Mouse (Mus musculus) splenic B cell, adult 2 months (primary cell): ENCODE data around the gene Itga8.

Experiments
- DNase-seq: peaks from one replicate; pipeline ENCODE4 v3.0.0-alpha.2; 2011; ENCODE audit warnings: low read depth, low spot score
- H3K27me3 ChIP-seq: 2 replicates; pipeline ENCODE4 v1.6.1; 2012; ENCODE audit warnings: mild to moderate bottlenecking, low read length, moderate library complexity, mixed read lengths; ENCODE audit not compliant: control insufficient read depth, poor library complexity, insufficient read depth, severe bottlenecking
- H3K36me3 ChIP-seq: 2 replicates; pipeline ENCODE4 v1.6.1; 2012; ENCODE audit warnings: mild to moderate bottlenecking, low read length, moderate library complexity, mixed read lengths; ENCODE audit not compliant: control insufficient read depth, poor library complexity, insufficient read depth, severe bottlenecking

The Itga8 gene

DNA sequence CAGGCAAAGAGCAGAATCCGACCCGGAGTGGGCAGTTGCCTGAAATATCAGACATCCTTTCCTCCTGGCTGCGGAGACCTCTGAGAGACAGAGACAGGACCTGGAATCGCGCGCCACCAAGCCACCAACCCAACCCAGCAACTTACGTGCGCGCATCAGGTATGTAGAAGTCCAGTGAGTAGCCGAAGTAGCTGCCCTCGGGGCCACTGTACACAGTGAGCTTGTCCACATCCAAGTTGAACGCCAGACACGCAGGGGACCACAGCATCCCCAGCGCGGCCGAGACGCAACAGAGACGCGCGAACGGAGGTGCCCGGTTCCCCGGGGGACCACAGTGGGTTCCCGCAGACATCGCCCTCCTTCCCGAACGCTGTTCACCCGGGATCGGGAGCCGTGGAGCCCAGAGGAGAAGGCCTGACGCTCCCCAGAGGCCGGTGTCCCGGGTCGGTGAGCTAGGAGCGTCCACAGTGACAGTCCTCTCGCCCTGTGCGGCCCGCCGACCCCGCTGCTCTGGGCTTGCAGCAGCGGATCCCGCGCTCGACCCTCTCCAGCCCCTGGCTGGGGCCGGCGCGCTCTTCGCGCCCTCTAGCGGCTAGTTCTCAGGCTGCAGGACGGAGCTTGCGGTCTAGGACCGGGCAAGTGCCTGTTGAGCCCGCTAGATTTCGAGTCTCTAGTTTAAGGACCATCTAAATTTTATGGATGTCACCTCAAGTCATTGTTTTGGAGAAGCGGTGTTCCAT lies at the start of gene Itga8:
Gene Itga8 (minus strand): TSS at position 492 of the 740 bp plus-strand sequence.
- H3K27me3 ChIP-seq, result no peaks in the 10 kb centered on the region
- no peaks in the 10 kb centered on the region for H3K36me3 ChIP-seq
- peak; percentile 71 for DNase-seq

DNA sequence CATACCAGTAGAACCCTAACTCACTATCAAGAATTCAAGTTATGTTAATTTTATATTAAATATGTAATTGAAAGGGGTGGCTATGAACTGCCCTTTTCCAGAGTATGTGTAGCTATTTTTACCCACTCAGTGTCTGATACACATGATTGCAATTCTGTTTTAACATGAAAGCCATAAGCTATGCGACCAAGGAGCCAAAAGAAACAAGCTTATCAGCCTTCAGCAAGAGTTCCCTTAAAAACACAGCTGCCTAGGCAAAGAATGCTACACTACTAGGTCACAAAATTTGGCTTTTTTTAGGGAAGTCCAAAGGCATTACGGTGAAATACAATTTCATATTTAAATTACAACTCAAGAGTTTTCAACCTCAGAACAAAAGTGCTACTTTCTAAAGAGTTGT lies 47.2 kb upstream of the Itga8 start:
- Histone ChIP-seq H3K36me3 (no peaks in the 10 kb centered on the region), H3K27me3 (no peaks in the 10 kb centered on the region)
- DNase-seq, result no peak

- Histone ChIP-seq H3K36me3 (no peaks in the 10 kb centered on the region), H3K27me3 (no peaks in the 10 kb centered on the region)
- DNase-seq, result no peak
Measured at GRCm38 (mm10) chr2:12331962-12332361, 30.2 kb upstream of the Itga8 start.

- DNase-seq, result no peak
- H3K27me3 ChIP-seq, result no peaks in the 10 kb centered on the region
- H3K36me3 ChIP-seq, result no peaks in the 10 kb centered on the region
Measured at GRCm38 (mm10) chr2:12329620-12330019, 27.9 kb upstream of the Itga8 start.

- no peaks in the 10 kb centered on the region for H3K36me3 ChIP-seq
- no peak for DNase-seq
- no peaks in the 10 kb centered on the region for H3K27me3 ChIP-seq
Measured at GRCm38 (mm10) chr2:12329068-12329407, 27.3 kb upstream of the Itga8 start.

DNA sequence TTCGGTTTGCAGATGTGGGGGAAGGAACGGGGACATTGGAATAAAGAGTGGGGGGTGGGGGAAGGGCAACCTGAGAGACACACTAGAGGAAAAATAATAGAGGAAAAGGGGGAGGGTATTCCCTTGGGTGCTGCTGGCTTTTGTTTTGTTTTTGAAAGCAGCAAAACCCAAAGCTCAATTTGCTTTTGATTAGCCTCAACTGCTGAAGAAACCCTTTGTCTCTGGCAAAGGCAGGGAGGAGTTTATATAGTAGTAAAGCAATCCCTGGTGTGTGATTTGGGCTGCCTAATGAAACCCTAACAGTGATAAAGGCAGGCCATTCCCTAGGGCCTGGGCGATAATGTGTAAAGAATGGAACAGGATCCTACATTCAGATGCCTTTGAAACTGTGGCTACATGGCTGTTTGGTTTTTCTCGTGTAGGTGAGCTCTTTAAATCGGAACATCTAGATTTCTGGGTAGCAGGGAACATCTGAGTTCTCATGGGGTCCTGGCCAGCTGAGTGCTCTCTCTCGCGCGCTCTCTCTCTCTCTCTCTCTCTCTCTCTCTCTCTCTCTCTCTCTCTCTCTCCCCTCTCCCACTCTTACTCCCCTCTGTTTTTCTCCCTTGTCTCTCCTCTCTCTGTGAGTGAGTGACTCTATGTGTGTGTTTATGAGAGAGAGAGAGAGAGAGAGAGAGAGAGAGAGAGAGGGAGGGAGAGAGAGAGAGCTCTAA lies 26.8 kb upstream of the Itga8 start:
- DNase-seq, result no peak
- H3K27me3 ChIP-seq, result no peaks in the 10 kb centered on the region
- no peaks in the 10 kb centered on the region for H3K36me3 ChIP-seq

GRCm38 (mm10) chr2:12327691-12328354 lies 26.1 kb upstream of the Itga8 start:
- DNase-seq, result no peak
- Histone ChIP-seq H3K27me3 (no peaks in the 10 kb centered on the region), H3K36me3 (no peaks in the 10 kb centered on the region)

DNA sequence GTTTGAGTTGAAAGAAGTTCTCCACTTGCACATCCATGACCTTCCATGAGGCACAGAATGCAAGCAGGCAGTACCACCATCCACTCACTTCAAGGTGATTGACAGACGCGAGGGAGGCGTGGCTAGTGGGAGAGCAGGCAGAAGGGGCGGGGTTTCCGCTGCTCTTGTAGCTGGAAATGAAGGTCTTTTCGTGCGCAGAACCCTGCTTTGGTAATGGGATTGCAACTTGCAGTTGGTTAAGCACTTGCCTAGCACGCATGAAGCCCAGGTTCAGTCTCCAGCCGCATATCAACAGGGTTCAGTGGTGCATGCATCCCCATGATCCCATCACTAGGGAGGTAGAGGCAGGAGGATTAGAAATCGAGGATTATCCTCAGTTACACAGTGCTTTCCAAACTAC lies 25.5 kb upstream of the Itga8 start:
- DNase-seq, result peak; percentile 56
- no peaks in the 10 kb centered on the region for H3K27me3 ChIP-seq
- H3K36me3 ChIP-seq, result no peaks in the 10 kb centered on the region

- Histone ChIP-seq H3K36me3 (no peaks in the 10 kb centered on the region), H3K27me3 (no peaks in the 10 kb centered on the region)
- DNase-seq, result no peak
Measured at GRCm38 (mm10) chr2:12325868-12326267, 24.1 kb upstream of the Itga8 start.

DNA sequence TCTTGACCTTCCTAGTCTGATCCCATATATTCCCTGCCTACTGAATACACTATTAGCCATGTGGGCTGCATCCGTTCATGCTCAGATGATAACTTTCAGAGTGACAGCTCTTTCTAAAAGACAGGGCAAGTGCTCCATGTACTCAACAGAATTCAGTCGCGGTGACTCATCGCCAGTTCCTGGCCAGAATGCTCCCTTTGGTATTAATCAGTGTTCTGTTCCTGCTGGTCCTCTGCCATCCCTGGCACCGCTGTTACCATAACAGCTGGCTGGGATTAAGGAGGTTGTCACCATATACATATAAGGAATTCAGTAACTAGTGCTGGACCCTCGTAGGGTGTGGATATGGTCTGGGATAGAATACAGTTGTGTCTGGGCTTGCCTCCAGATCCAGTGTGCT lies 23.7 kb upstream of the Itga8 start:
- H3K36me3 ChIP-seq, result no peaks in the 10 kb centered on the region
- no peak for DNase-seq
- H3K27me3 ChIP-seq, result no peaks in the 10 kb centered on the region

- Histone ChIP-seq H3K36me3 (no peaks in the 10 kb centered on the region), H3K27me3 (no peaks in the 10 kb centered on the region)
- no peak for DNase-seq
Measured at GRCm38 (mm10) chr2:12320914-12321313, 19.2 kb upstream of the Itga8 start.

DNA sequence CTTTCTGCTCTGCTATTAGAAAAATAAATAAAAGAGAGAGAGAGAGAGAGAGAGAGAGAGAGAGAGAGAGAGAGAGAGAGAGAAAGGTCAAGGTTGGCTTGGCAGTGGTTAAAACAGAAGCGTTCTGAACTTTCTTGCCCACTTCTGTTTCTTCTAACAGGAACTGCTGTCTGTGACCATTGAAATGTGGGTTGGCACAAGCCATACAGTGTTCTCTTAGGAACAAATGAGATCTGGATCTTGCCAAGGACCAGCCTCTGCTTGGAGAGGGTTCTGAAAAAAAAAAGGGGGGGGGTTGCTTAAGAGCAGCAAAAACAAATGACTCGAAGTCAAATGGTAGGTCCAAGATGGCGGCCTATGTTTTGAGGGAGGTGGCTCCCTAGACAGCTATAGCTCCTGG lies 17.0 kb upstream of the Itga8 start:
- Histone ChIP-seq H3K36me3 (no peaks in the 10 kb centered on the region), H3K27me3 (no peaks in the 10 kb centered on the region)
- DNase-seq, result peak; percentile 37

DNA sequence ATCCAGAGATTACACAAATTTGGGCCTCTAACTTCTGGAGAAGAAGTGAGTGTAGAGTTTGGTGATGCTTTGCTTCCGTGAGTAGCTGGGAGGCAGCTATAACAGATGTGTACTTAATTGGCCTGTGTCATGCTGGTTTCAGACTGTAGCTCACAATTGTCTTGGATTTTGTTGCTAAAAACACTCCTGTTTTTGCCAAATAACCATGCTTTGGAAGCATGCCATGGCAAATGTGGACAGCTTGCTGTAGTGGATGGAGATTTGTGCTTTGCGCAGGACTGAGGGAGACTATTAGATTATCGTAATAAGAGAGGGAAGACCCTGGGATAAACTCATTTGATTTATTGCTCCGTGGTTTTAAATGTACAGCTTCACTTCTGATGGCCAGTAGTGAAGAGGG lies 16.3 kb upstream of the Itga8 start:
- no peak for DNase-seq
- no peaks in the 10 kb centered on the region for H3K27me3 ChIP-seq

DNA sequence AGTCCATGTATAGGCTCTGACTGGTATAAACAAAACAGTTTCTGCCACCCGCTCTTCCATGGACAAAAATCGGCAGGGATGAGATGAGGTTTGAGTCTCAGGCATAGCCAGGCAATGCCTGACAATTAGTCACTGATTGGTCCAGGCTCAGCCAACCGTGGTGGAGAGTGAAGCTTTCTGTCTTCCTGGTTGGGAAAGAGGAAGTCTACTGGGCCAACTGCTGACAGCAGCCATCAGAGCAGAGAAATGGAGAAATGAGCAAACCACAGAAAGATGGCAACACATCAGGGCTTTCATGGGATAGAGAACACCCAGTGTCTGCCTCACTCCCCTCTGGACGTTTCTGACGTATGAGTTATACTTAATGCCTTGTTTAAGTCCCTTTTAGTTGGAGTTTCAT lies 15.6 kb upstream of the Itga8 start:
- H3K36me3 ChIP-seq, result no peaks in the 10 kb centered on the region
- DNase-seq, result peak; percentile 76
- H3K27me3 ChIP-seq, result no peaks in the 10 kb centered on the region

More for the DNA sequence above, 16.3 kb upstream of the Itga8 start:
- H3K36me3 ChIP-seq, result no peaks in the 10 kb centered on the region

DNA sequence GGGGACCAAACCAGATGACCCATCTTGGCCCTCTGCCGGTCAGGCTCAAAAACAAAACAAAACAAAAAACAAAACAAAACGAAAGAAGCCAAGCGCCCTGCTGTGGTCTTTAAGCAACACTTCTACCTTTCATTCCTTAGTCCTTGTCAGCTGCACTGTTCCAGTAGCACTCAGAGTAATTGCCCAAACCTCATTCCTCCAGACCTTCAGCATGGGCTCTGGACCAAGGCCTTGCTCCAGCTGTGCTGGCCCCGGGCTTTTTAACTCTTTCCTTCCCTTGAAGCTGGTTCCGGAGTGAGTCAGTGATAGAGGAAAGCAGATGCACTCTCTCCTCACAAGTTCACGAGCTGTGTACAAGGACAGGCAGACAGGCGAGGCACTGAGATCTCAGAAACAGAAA lies 14.6 kb upstream of the Itga8 start:
- Histone ChIP-seq H3K27me3 (no peaks in the 10 kb centered on the region), H3K36me3 (no peaks in the 10 kb centered on the region)
- DNase-seq, result no peak
